Mouse (Mus musculus): ENCODE results near the gene Car12.
"Not testable (repeated sequence)": the region's sequence is repeated elsewhere in the genome, so short reads cannot be mapped to it uniquely, and the experiment has no call there.

Car12 gene

DNA sequence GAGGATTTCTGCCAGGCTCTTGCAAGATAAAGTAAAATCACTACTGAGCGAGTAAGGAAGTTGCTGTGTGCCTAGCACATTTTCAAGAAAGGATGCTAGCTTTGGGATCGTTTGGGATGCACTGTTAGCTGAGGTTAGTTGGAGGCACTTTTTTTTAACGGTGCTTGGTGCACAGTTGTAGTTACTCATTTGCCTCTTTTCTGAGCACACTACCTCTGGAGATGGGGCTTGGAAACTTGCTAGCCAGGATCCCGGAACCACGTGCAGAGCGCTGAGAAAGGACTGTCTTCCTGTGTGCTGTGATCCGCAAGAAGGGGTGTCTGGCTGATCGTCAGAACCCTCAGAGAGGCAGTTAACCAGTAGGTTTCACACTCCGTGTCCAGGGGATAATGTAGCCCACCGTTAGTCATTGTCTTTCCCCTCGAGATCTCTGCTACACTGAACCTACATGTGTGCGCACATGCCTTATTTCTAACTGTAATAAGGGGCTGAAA is 583 bp downstream of the Car12 start:
- DNase-seq, result peak; percentile 39

DNA sequence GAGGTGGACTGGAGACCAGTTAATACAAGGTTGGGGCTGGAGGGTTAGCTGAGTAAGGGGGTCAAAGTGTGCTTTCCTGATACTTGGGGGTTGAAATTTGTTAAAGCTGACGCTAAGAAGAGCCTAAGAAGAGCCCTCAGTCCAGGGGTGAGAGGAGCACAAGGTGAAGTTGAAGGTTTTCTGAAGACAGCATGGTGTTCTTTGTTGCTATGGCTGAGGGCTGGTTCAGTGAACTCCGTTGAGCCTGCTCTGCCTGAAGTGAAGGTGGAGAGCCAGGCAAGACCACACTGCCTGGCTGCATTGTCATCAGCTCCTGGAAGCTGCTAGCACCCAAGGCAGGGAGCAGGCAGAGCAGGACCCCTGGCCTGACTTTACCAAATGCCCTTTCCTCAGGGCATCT is 1.9 kb downstream of the Car12 start:
- DNase-seq, result no peak

DNA sequence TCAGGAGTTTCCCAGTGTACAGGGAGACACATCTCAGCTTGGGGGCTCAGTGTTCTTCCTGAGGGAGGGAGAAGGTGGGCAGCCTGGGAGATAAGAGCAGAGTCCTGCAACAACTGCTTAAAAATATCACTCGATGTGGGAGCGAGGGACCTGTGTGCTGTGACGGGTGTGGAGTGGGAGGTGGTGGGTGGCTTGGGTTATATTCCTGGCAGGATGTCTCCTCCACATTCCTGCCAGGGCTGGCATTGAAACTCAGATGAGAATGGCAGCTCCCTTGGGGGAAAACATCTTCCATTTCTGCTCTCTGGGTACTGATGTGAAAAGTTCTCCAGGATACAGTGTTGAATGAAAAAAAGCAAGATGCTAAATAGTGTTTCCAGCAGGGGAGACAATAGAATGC is 3.0 kb downstream of the Car12 start:
- DNase-seq, result no peak

DNA sequence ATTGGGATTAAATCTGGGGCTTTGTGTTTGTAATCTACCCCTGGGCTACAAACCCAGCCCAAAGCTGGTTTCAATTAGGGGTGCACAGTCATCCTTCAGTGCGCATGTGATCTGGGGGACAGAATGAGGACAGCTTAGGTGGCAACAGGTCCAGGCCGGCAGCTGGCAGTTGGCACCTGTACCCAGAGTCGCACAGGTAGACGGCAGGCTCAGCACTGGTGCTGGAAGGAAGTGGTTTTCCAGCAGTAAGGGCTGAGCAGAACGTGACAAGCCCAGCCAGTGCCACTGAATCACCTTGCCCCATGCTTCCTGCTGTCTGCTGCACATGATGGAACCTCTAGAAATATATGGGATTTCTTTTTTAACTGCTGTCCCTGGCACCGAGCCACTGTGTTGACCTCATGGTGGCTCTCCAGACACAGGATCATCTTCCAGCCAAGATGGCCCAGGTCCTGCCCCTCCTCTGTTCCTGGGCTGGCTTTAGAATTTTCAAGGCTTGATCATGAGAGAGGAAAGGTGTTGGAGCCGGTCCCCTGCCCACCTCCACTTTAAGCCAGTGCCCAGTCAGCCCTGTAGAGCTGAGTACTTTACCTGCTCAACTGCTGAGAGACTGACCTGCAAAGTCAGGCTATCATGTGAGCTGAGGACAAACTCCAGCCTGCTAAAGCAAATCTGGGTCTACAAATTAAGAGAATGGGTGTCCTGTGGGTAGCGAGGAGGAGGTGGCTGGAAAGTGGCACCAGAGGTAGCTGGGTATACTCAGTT is 7.4 kb downstream of the Car12 start:
- DNase-seq, result no peak

DNA sequence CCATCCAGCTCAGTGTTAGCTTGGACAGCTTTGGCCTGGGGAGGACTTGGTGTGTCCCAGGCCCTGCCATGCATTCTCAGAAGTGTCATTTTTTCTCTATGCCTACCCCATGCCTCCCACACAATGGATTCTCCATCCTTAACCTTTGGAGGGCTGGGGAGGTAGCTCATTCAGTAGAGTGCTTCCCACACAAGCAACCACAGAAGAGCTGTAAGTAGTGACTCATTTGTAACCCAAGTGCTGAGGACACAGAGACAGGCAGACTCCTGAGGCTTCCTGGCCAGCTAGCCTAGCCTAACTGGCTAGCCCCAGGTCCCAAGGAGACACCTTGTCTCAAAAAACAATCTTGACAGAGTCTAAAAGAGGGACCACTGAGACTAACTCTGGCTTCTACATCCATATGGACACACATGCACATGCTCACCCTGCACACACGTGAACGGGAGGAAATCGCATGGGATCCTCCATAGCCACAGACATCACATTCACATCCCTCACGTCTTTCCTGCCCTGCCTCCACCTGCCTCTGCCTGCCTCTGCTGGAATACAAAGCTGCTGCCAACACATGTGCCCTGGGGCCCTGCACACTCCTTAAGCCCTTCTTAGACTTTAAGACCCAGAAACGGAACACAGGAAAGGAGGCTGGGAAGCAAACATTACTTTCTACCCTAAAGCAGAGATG is 8.8 kb downstream of the Car12 start:
- peak; percentile 23 for DNase-seq

DNA sequence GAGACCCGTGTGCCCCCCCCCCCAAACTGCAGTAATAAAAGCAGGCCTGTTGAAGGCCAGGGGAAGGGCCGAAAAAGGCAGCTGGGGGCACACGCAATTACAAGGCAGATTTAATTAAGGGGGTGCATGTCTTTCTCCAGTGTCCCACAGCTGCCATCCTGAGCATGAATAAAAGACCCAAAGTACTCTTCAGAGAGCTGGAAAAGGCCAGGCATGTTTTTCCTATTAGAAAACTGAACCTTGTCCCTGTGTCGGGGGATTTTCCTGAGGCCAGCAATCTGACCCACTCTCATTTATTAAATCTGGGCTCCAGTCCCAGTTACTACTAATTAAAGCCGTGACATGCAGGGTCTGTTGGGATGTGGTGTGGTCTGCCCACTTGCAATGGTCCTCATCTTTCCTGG is 9.4 kb downstream of the Car12 start:
- peak; percentile 24 for DNase-seq

DNA sequence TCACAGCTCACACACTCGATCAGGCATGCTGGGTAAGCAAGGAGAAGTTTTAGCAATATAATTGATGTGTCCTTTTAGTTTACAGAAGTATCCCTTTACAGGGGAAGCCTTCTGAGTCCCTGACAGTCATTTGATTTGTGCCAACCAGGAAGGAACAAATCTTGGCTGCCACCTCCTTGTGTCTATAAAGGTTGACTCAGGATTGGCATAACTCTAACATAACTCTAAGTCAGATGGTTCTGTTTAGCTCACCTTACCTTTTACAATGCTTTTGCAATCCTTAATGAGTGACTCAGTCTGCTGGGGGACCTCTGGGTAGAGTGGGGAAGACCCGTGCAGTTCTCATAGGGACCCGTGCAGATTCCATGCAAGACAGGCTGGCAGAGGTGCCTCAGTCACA is 12.1 kb downstream of the Car12 start:
- DNase-seq, result no peak

DNA sequence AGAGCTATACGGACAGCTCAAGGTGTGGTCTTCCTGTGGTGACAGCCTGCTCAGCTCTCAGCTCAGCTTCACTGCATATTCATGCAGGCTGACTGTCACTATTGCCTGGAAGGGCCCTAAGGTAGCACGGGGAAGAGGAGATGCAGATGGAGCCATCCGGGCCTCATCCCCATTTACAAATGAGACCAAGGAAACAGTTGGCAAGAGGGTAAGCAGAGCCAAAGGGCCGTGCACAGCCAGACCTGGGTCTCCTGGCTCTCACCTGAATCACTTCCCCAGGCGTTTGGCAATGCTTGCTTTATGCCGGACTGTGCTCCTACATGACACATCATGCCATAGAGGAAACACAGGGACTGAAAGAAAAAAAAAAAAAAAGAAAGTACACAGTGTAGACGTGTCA is 13.8 kb downstream of the Car12 start:
- no peak for DNase-seq

DNA sequence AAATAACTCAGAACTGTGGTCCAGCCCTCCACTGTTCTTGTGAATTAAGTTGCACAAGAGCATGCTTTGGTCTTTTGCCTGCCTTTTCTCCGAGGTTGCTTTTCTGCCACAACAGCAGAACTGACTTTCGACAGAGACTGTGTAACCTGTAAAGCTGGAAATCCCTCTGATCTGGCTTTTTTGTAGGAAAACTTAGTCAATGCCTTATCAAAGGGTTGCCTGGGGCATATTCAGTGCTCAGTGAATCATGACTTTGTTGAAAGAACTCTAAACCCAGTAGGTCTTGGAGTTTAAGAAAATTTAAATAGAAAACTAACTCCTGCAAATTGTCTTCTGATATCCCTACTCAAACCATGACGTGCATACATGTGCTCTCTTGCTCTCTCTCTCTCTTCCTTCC is 17.1 kb downstream of the Car12 start:
- no peak for DNase-seq

DNA sequence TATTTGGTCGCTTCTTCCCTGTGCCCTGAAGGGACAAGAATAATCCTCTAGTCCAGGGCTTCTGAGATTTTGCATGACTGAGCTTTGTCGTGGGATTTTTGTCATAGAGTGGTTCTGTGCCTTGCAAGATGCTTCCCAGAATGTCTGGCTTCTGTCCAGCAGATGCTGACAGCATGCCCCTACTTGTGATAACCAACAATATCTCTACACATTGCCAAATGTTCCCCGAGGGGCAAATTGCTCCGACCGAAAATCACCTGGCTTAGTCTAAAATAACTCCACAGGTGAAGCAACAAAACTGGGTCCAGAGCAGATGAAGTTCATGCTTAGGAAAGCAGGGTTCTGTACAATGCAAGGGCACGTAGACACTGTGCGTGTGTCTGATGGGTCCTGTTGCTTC is 17.8 kb downstream of the Car12 start:
- no peak for DNase-seq

DNA sequence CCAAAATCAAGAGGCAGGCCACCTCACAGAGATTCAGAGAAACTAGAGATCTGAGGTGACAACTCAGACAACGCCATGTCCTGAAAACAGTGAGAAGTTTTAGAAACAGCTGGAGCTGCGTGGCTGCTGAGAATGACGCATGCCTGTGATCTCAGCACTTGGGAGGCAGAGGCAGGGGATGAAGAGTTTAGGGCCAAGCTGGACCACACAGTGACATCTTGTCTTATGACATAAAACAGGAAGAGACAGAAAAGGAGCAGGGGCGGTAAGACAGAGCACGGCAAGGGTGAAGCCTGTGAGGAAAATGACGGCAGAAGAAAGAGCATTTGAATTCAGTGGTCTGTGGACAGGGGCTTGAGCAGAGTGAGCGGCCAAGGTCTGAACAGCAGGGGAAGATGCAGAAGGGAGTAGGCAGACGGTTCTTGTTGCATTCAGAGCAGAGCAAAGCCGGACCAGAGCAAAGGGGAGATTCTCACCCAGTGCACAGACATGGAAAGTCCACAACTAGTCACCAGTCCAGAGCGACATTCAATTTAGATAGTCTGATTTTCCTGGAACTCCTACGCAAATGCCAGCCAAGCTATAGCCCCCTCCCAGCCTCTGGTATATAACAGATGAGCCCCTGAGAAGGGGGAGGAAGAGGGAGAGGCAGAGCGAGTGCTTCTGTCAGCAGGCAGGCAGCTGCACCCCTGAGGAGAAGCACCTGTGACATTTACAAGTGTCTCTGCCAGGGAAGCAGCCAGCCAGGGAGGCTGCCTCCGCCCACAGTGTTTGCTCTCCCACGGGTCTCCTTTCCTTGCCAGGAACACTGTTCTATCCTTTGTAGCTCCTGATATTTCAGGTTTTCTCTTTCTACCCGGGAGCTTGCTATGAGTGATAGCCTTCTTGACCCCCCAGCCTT is 19.6 kb downstream of the Car12 start:
- DNase-seq, result no peak

DNA sequence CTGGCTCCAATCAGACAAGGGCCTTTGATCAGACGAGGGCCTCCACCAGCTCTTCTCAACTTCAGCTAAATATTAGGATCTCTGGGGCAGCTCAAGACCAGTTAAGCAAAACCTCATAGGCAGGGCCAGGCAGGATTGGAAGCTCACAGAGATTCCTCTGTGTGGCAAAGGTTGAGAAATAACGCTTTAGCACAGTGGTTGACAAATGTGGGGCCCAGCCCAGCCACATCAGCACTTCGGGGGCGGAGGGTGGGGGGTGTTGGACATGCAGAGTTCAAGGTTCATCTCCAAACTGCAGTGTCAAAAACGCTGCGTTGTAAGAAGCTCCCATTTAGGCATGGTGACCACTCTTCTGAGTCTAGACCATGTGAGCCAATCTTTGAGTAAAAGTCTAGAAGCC is 21.1 kb downstream of the Car12 start:
- DNase-seq, result no peak

DNA sequence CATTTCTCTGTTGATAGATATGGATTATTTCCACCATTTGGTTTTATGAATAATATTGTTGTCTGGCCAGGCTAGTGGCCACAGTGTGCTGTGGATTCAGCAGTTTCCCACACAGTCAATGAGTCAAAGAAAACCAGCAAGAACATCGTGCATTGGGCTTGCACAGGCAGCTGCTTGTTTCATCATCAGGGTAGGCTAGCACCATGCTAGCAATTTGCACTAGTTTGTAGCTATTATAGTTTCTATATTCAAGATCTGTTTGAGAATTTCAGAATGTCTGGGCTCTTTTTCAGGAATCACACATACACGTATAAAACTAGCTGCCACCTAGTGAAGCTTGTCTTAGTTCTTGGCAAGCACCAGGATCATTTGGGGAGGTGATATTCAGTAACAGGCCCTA is 21.6 kb downstream of the Car12 start:
- DNase-seq, result no peak

DNA sequence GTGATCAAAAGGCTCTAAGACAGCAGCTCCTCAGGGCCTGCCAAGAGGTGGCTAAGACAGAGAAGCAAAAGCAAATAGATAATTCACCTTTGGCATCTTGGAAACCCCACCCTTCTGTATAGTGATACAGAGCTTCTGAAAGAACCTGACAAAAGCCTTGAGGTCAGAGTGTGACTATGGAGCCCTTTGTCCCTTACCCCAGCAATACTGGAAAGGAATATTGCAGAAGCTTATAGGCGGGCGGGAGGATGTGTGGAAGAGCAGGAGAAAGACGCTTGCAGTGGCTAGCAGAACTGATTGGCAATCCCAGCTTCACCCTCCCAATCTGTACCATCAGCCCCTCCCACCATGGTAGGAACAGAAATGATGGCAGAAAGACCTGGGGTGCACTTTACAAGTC is 22.5 kb downstream of the Car12 start:
- no peak for DNase-seq

DNA sequence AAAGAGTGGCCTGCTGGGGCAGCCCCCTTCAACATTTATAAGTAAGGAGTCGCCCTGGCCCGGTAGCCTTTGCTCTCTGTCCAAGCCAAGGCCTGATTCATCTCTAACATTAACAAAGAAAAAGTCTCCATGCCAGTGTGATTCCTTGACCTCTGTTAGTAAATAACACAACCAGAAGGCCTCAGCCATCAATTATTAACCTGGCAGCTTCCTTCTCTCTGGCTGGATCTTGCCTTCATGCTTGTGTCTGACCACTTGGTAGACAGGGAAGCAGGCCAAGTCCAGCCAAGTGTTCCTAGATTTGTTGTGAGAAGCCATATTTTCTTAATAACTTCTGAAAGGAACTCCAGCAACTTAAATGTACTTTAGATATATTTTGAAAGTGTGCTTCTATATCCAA is 23.1 kb downstream of the Car12 start:
- no peak for DNase-seq

DNA sequence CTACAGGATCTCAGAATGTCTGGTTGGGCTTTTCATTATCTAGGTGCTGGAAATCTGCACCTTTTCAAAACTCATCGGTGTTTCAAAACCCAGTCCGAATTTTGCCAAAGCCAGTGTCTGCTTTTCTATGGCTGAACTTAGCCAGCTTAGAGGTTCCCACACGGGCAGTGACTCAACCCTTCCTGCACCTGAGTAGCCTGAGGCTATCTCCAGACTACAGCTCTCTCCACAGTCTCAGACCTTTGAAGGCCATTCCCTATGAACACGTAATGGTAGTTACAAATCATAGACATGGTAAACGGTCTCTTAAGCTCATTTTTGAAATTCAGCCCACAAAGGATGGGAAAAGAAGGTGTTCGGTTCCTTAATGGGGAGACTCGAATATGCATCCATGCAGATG is 26.0 kb downstream of the Car12 start:
- DNase-seq, result no peak

DNA sequence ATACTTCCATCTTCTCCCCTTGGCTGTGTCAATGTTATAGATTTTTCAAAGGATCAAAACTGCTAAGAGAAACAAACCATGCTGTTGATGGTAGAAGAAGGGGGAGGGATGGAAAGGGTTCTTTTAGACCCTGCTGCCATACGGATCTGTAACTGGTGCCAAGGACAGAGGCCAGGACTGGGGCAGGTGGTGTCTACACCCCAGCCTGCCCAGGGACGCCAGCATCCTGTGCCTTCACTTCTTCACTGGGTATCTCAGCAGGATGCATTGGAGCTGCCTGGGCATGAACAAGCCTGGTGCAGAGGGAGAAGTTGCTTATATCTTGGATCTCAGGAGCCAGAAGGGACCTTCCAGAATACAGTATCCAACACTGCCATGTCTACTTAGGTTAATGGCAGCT is 31.0 kb downstream of the Car12 start:
- no peak for DNase-seq

DNA sequence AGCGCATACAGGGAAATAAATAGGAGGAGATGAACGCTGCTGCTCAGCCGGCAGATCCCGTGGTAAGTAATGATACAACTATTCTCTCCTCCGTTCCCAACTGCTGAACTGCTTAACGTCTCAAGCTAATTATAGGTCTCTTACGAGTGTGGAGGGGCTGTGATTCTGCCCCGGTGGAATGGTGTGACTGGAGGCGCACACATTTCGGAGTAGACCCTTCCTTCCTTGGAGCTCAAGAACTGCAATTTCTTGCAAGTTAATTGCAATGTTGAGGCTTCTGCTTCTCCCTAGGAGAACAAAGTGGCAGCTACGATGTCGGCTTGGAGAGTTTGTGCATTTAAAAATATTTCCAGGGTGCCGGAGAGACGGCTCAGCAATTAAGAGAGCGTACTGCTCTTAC is 34.9 kb downstream of the Car12 start:
- no peak for DNase-seq

DNA sequence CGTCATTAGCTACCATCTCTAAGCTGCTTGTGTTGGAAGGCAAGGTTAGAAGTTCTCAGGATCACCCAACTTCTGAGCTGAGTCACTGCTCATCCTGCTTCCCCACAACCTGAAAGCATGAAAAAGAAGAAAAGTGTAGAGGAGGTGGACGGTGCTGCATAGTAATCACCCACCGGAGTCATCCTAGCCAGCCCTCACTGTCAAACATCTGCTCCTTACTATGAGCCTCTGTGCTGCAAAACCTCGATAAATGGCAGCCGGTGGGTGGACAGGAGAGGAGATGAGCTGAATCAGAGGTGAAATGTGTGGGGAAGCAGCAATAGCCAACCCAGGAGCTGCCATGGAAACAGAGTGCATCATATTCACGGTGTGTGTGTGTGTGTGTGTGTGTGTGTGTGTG is 39.4 kb downstream of the Car12 start:
- DNase-seq, result no peak

DNA sequence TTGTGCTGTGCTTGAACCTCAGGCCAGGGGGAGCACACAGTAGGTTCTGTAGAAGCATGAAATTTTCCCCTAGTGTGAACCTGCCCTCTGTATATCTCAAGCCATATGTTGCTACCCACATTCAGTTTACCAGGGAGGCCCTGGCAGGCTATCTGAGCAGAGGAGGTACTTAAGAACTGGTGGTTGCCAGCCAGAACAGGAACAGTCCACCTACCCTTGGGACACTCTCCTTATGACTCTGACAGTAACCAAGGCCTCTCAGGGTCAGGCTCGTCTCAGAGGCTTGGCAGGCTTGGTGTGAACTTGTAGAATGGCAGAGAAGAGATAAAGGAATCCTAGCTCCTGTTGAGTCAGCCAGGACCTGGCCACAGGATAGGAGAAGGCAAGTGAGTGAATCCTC is 47.5 kb downstream of the Car12 start:
- no peak for DNase-seq

DNA sequence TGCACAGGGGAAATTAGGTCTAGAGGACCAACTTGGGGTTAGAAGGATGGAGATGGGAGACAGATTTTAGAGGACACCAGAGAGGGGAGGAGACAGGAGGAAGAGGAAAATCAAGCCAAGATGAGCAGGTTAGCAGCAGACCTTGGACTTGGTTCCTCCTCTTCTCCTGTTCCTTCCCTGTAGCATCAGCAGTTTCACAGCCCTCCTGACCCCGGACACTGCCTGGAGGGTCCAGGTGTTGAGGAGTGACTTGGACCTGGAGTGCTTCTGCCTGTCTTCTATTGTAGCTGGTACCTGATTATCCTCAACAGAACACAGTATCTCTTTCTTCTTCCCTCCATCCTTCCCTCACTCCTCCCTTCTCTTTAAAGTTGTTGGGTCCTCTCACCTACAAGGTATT is 55.2 kb downstream of the Car12 start:
- no peak for DNase-seq

DNA sequence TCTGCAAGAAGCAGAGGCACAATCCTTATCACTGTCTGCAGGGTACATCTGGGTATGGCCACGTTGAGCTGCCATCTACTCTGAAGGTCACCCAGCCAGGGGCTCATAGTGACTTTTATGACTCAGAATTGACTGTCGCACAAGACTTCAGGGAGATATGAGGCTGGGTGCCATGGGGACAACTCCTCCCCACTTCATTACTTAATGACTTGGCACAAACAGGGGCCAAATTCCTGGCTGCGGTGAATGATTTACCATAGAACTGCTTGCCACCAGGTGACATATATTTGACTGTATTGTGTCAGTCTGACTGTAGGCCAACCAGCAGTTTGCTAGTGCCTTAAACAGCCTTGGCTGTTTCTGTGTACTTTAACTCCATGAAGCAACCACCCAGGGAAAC is 55.8 kb downstream of the Car12 start:
- DNase-seq, result no peak

DNA sequence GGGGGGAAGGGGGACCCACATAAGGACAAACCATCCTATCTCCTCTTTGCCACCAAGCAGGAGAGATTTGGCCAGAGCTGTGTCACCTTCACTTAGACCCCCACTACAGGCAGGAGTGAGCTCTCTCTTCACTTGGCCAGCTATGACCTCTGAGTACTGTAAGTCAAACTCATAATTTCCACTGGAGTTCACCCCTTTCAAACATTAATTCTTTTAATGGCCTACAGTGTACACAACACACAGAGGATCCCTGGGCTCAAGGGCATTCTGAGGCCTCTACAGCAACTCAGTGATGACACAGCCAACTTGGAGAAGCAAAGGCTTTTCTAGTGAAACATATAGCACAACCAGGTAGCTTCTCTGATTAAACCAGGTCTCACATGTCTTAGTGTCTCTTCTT is 57.2 kb downstream of the Car12 start:
- DNase-seq, result no peak

DNA sequence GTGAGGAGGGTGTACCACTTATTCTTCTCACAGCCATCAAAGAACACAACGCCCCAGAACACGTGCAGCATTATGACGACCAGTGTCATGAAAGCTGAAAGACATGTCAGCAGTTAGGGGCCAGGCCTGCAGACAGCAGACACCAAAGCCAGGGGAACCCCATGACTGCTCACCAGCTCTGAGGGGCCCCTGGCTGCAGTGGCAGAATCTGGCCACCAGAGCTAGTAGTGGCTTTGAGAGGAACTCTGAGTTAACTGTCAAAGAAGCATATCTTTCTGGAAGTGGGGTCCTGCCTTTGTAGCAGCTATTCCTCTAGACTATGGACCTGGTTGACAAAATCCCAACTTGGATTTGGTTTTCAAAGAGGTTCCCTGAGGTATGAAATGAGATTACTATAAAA is 71.1 kb downstream of the Car12 start:
- not testable (repeated sequence) for DNase-seq
